Mouse (Mus musculus) gastrocnemius, postnatal 4 days (tissue): ENCODE data around the gene Specc1l. TPM values are rescaled to one million over a fixed set of nuclear protein-coding genes. Genes with fewer than 3 reads are reported as not detected.

Experiments
- DNase-seq, 2 experiments: peaks; one replicate each; pipeline ENCODE4 v3.0.0; 2021 to 2022; ENCODE audit warnings: low spot score in 2 of 2, mixed read lengths in 2 of 2
- total RNA-seq, 2 experiments: library from RNA; stranded (reverse); gene quantifications; 2 replicates each; pipeline ENCODE4 v1.2.3; 2021

Specc1l gene
- total RNA-seq, 2 experiments from 2014 or later = 46.0 to 49.7 TPM

GRCm38 (mm10) chr10:75222611-75222998 lies 10.7 kb downstream of the Specc1l start:
- DNase-seq = no peak

- no peak for DNase-seq
These were observed 12.3 kb downstream of the Specc1l start for GRCm38 (mm10) chr10:75224154-75224553.

- DNase-seq = no peak
These were observed 12.8 kb downstream of the Specc1l start for GRCm38 (mm10) chr10:75224630-75225029.

DNA sequence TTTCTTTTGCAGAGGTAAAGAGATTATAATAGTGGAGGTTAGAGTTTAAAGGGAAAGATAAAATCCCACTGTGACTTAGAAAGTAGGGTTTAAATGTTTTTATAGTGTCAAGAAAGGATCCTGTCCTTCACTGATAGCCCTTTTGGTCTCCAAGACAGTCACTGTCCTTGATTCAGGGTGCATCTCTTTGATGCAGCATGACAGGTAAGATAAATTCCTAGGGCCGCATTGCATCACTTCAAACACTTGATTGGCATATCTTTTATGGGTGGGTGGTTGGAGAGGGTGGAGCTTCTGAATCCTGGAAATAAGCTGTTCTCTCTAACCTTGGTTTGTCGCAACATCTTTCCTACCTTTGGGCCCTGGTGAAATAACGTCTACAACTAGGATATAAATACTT lies 15.5 kb downstream of the Specc1l start:
- no peak for DNase-seq

GRCm38 (mm10) chr10:75230572-75230971 lies 18.7 kb downstream of the Specc1l start:
- no peak for DNase-seq

DNA sequence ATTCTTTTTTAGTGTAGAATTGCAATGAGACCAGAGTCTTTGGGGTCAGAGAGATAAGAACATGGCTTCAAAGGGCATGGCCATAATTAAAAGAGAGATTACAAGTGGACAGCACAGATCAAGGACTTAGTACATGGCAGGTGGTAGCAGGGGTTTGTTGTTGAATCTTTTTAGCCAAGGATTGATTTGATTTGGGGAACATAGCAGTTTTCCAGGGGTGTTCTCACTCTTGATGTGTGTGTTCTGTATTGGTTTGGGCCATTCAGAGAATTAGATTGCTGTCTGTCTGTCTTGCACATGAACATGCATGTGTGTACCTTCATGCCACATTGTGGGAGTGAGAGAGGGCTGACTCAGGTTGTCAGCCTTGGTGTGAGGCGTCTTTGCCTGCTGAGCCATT lies 20.0 kb downstream of the Specc1l start:
- DNase-seq = no peak

DNA sequence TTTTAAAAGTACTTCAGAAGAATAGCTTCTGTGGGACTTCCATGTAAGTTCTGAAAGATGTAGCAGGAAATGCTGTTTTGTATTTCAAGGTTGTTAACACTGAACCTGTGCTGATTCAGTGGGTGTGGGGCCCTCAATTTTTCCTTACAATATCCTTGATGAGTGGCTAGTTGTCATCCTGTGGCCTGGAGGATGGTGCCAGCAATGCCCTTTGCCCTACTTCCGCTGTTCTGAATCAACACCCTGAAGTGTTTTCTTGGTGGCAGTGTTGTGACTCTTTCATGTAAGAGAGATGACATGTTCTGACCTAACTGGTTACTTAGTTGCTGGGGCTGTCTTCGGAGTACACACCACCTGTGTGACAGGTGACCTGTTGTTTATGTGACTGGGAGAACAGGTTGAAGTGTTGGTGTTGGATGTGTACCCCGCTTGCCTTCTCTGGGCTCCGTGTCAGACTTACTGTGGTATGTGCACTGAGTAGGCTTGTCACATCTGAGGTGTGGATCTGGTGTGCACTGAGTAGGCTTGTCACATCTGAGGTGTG lies 20.8 kb downstream of the Specc1l start:
- DNase-seq = no peak

DNA sequence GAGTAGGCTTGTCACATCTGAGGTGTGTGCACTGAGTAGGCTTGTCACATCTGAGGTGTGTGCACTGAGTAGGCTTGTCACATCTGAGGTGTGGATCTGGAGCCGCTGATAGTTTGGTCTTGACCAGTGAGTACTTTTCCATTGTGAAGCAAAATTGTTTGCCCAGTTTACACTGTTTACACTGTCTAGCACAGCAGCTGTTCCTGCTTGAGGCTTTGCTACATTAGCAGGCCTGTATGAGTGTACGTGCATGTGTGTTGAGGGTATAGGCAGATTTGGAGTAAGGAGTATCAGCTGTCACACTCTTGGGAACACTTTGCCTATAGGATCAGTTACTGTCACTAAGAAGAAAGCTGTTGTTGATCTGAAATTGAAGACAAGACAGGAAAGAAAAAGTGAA lies 21.6 kb downstream of the Specc1l start:
- no peak for DNase-seq

- DNase-seq = no peak
These were observed 23.9 kb downstream of the Specc1l start for GRCm38 (mm10) chr10:75235726-75236125.

- DNase-seq = no peak
These were observed 24.3 kb downstream of the Specc1l start for GRCm38 (mm10) chr10:75236156-75236555.

DNA sequence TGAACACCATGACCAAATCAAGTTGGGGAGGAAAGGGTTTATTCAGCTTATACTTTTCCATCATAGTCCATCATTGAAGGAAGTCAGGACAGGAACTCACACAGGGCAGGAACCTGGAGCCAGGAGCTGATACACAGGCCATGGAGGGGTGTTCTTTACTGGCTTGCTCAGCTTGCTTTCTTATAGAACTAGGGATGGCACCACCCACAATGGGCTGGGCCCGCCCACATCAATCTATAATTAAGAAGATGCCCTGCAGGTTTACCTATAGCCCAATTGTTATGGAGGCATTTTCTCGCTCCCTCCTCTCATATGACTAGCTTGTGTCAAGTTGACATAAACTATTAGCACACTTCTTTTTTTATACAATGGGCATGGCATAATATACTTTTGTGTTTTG lies 25.3 kb downstream of the Specc1l start:
- DNase-seq = no peak

DNA sequence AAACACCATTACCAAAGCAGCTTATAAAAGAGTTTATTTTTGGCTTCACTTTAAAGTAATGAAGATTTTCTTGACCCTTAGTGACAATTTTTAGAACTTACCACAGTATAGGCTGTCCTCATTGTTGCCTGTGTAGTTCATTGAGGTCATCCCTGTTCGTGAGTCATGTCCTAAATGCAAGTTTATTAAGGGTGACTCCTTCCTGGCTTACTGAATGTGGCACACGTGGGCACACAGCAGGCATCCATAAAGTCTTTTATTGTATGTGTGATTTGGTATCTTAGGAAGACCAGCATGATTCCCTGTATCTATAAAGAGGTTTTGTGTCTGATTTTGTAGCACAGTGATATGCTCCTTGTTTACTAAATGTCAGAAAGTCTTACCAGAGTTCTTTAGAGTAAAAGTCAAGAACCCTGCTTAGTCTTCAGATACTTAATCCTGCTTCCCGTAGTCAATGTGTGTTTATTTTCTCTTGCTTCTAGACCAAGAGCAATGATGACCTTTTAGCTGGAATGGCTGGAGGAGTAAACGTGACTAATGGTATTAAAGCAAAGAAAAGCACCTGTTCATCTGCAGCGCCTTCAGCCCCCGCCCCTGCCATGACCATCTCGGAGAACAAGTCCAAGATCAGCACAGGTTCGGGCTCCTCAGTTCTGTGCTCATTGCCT lies 28.8 kb downstream of the Specc1l start:
- DNase-seq = no peak

DNA sequence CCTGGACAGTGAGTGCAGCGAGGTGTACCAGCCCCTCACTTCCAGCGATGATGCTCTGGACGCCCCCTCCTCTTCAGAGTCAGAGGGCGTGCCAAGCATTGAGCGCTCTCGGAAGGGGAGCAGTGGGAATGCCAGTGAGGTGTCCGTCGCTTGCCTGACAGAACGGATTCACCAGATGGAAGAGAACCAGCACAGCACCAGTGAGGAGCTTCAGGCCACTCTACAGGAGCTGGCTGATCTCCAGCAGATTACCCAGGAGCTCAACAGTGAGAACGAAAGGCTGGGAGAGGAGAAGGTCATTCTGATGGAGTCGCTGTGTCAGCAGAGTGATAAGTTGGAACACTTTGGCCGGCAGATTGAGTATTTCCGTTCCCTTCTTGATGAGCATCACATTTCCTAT lies 33.9 kb downstream of the Specc1l start:
- DNase-seq = no peak

DNA sequence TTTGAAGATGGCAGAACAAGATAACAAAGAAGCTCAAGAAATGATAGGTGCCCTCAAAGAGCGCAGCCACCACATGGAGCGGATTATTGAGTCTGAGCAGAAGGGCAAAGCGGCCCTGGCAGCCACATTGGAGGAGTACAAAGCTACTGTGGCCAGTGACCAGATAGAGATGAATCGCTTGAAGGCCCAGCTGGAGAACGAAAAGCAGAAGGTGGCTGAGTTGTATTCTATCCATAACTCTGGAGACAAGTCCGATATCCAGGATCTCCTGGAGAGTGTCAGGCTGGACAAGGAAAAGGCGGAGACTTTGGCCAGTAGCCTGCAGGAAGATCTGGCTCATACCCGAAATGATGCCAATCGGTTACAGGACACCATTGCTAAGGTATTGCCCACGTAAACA lies 34.5 kb downstream of the Specc1l start:
- DNase-seq = no peak

DNA sequence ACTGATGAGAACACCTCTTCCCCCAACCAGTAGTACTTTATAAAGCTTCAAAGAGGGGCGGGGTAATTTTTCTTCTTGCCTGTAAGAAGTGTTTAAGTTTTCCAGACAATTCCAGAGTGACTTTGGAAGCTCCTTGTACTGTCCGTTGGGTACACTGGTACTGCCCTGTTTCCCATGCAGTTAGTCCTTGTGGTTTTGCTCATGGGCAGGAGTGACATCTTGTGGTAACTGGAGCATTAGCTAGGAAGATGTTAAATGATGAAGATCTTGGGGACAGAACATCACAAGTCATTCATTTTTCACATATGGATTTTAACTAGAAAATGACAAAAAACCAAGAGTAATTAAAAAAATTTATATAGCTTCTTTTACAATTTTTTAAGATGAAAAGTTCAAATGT lies 39.1 kb downstream of the Specc1l start:
- DNase-seq = no peak

GRCm38 (mm10) chr10:75252301-75253022 lies 40.6 kb downstream of the Specc1l start:
- no peak for DNase-seq

DNA sequence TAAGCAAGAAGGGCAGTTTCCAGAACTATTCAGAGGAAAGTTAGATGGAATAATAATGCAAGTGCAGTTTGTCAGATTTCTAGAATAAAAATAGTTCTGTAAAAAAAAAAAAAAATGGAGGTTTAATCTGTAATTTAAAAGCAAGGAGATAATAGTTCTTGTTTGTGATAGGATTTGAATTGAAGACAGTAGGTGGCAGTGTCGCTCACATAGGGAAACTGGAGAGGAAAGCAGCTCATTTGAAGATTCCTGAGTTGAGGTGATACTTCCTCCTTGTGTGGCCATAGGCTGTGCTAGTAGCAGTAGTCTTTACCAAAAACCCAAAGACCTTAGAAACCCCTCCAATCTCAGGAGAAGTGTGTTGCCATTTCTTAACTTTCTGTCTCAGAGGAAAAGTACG lies 43.2 kb downstream of the Specc1l start:
- no peak for DNase-seq

- no peak for DNase-seq
These were observed 45.5 kb downstream of the Specc1l start for GRCm38 (mm10) chr10:75257401-75257800.

GRCm38 (mm10) chr10:75258241-75258640 lies 46.4 kb downstream of the Specc1l start:
- DNase-seq = no peak

DNA sequence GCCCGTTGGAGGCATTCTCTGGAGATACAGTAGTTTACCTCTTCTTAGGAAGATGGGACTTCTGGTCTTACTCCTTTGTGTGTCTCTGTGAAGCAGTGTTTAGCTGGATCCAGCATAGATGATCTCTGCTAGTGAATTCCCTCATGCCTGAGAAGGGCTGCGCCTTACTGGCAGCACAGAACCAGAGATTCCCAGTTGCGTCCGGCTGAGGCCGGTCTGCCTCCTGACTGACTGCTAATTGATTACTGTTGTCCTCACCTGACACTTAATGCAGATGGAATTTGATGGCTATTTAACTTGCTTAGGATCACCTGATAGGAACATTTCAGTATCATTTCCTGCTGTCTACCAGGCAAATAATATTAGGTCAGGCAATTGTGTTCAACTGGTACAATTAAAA lies 49.4 kb downstream of the Specc1l start:
- DNase-seq = no peak

DNA sequence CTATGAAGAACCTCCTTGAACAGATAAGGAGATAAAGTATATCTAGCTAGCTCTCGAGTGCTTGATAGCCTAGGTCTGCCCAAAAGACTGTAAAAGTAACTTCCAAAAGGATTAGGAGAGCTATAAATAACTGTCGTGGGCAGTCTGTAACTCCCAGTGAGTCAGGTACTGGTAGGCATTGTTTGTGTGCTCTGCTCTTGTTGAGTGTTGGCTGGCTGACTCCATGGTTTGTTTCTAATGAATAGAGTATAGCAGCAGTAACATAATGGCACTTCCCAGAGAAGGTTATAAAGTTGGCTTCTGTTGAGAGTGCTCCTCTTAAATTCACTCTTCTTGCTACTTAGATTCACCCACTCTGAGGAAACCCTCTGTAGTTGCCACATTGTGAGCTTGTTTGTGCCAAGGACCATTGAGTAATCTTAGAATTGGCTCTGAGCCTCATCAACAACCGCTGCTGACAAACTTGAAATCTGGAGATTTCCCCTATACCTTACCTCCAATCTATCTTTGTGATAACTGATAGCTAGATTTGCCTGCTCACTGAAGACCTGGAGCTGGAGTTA lies 53.2 kb downstream of the Specc1l start:
- DNase-seq = no peak

GRCm38 (mm10) chr10:75273020-75273419 lies 61.1 kb downstream of the Specc1l start:
- no peak for DNase-seq
